Mouse (Mus musculus) CH12.LX (cell line): ENCODE results near the gene Ercc5. TPM values are rescaled to one million over a fixed set of nuclear protein-coding genes. Genes with fewer than 3 reads are reported as not detected.

Source experiments
- DNase-seq: peaks from one replicate; pipeline ENCODE4 v3.0.0-alpha.2; 2013; ENCODE audit errors: extremely low read depth
- H3K27ac ChIP-seq: 2 replicates; pipeline ENCODE4 v1.5.1; 2012; ENCODE audit warnings: low read depth, mild to moderate bottlenecking, control low read depth, moderate library complexity; ENCODE audit not compliant: insufficient read depth
- H3K27me3 ChIP-seq: replicated peaks from 2 replicates; pipeline ENCODE3; 2012; ENCODE audit warnings: inconsistent platforms
- H3K36me3 ChIP-seq, 2 experiments: replicated peaks in 1 of 2; 2 replicates each; pipeline versions ENCODE3 to v1.6.1; 2012; ENCODE audit warnings: inconsistent platforms in 1 of 2, low read length in 1 of 2, mild to moderate bottlenecking in 1 of 2, mixed read lengths in 1 of 2, moderate library complexity in 1 of 2; ENCODE audit not compliant: control insufficient read depth in 1 of 2, insufficient read depth in 1 of 2
- H3K4me1 ChIP-seq, 2 experiments: 2 replicates each; pipeline ENCODE4 v1.6.1; 2012; ENCODE audit warnings: inconsistent platforms in 1 of 2, moderate library complexity in 1 of 2; ENCODE audit not compliant: insufficient read depth in 2 of 2, control insufficient read depth in 1 of 2
- H3K4me2 ChIP-seq: 2 replicates; pipeline ENCODE4 v1.6.1; 2012; ENCODE audit warnings: low read depth, mild to moderate bottlenecking, control low read depth; ENCODE audit not compliant: poor library complexity, insufficient read depth, severe bottlenecking
- H3K4me3 ChIP-seq, 3 experiments: fragments of 150-350 bp in 1 of 3; sonication (generic) in 1 of 3; replicated peaks in 1 of 3; 2 replicates each; pipeline versions ENCODE3 to v1.5.1; 2011 to 2012; ENCODE audit warnings: low read depth in 2 of 3, low read length in 2 of 3, mild to moderate bottlenecking in 2 of 3, moderate library complexity in 2 of 3, control low read depth in 1 of 3, improper control_type of control experiment in 1 of 3, inconsistent platforms in 1 of 3, mixed read lengths in 1 of 3; ENCODE audit not compliant: poor library complexity in 1 of 3
- H3K79me2 ChIP-seq: replicated peaks from 2 replicates; pipeline ENCODE4 v1.6.1; 2012; ENCODE audit warnings: mild to moderate bottlenecking, moderate library complexity; ENCODE audit not compliant: control insufficient read depth, poor library complexity, insufficient read depth, severe bottlenecking; ENCODE audit errors: extremely low read depth
- H3K9ac ChIP-seq: 2 replicates; pipeline ENCODE4 v1.6.1; 2012; ENCODE audit warnings: low read depth, mild to moderate bottlenecking, control low read depth, moderate library complexity; ENCODE audit not compliant: insufficient read depth
- H3K9me3 ChIP-seq: replicated peaks from 2 replicates; pipeline ENCODE3; 2012; ENCODE audit warnings: low read length, inconsistent platforms, mixed read lengths
- CTCF ChIP-seq, 2 experiments: IDR thresholded peaks in 1 of 2; conservative IDR thresholded peaks in 1 of 2; 2 replicates each; pipeline ENCODE4 v1.5.1; 2011 to 2012; ENCODE audit warnings: low read depth in 2 of 2, low read length in 2 of 2, improper control_type of control experiment in 1 of 2, inconsistent platforms in 1 of 2, mild to moderate bottlenecking in 1 of 2, moderate library complexity in 1 of 2
- E2F4 ChIP-seq: IDR thresholded peaks from 2 replicates; pipeline ENCODE4 v1.6.1; 2011; ENCODE audit warnings: low read depth, low read length, improper control_type of control experiment; ENCODE audit not compliant: insufficient replicate concordance
- ELF1 ChIP-seq: IDR thresholded peaks from 2 replicates; pipeline ENCODE4 v1.6.1; 2014; ENCODE audit warnings: low read depth, mild to moderate bottlenecking, inconsistent platforms, low read length, improper control_type of control experiment
- EP300 ChIP-seq: IDR thresholded peaks from 2 replicates; pipeline ENCODE4 v1.6.1; 2011; ENCODE audit warnings: low read length, improper control_type of control experiment
- ETS1 ChIP-seq: conservative IDR thresholded peaks from 2 replicates; pipeline ENCODE4 v1.6.1; 2012; ENCODE audit warnings: low read depth, mild to moderate bottlenecking, inconsistent platforms, low read length, improper control_type of control experiment, moderate library complexity
- IRF4 ChIP-seq: IDR thresholded peaks from 2 replicates; pipeline ENCODE4 v1.6.1; 2014; ENCODE audit warnings: low read depth, mild to moderate bottlenecking, inconsistent platforms, low read length, improper control_type of control experiment
- JUN ChIP-seq: IDR thresholded peaks from 2 replicates; pipeline ENCODE4 v1.6.1; 2011; ENCODE audit warnings: low read depth, mild to moderate bottlenecking, low read length, improper control_type of control experiment, moderate library complexity; ENCODE audit not compliant: insufficient read depth
- KAT2A ChIP-seq: IDR thresholded peaks from 2 replicates; pipeline ENCODE4 v1.6.1; 2012; ENCODE audit warnings: low read length, improper control_type of control experiment, inconsistent platforms; ENCODE audit not compliant: insufficient replicate concordance
- MAFK ChIP-seq: IDR thresholded peaks from 2 replicates; pipeline ENCODE4 v1.6.1; 2011; ENCODE audit warnings: low read length, improper control_type of control experiment; ENCODE audit not compliant: insufficient replicate concordance
- MAX ChIP-seq: IDR thresholded peaks from 2 replicates; pipeline ENCODE4 v1.6.1; 2011; ENCODE audit warnings: low read length, improper control_type of control experiment
- MAZ ChIP-seq: IDR thresholded peaks from 2 replicates; pipeline ENCODE4 v1.6.1; 2012; ENCODE audit warnings: low read depth, mild to moderate bottlenecking, inconsistent platforms, low read length, improper control_type of control experiment, moderate library complexity
- MEF2A ChIP-seq: IDR thresholded peaks from 2 replicates; pipeline ENCODE4 v1.6.1; 2014; ENCODE audit warnings: low read depth, mild to moderate bottlenecking, inconsistent platforms, low read length, improper control_type of control experiment, borderline replicate concordance
- MXI1 ChIP-seq: IDR thresholded peaks from 2 replicates; pipeline ENCODE4 v1.6.1; 2011; ENCODE audit warnings: mild to moderate bottlenecking, low read depth, low read length, improper control_type of control experiment
- NELFE ChIP-seq: IDR thresholded peaks from 2 replicates; pipeline ENCODE4 v1.6.1; 2011; ENCODE audit warnings: low read depth, low read length, improper control_type of control experiment
- NRF1 ChIP-seq: IDR thresholded peaks from 2 replicates; pipeline ENCODE4 v1.6.1; 2014; ENCODE audit warnings: low read depth, mild to moderate bottlenecking, inconsistent platforms, low read length, improper control_type of control experiment, moderate library complexity
- POLR2A ChIP-seq: IDR thresholded peaks from 2 replicates; pipeline ENCODE4 v1.6.1; 2011; ENCODE audit warnings: low read depth, mild to moderate bottlenecking, improper control_type of control experiment, low read length
- POLR2AphosphoS2 ChIP-seq: IDR thresholded peaks from 2 replicates; pipeline ENCODE4 v1.6.1; 2011; ENCODE audit warnings: low read depth, low read length, improper control_type of control experiment
- RAD21 ChIP-seq: IDR thresholded peaks from 2 replicates; pipeline ENCODE4 v1.6.1; 2011; ENCODE audit warnings: low read depth, mild to moderate bottlenecking, low read length, improper control_type of control experiment, moderate library complexity
- RCOR1 ChIP-seq: conservative IDR thresholded peaks from 2 replicates; pipeline ENCODE4 v1.6.1; 2012; ENCODE audit warnings: low read depth, mild to moderate bottlenecking, inconsistent platforms, low read length, improper control_type of control experiment
- SIN3A ChIP-seq: IDR thresholded peaks from 2 replicates; pipeline ENCODE4 v1.6.1; 2012; ENCODE audit warnings: low read length, improper control_type of control experiment, inconsistent platforms
- TBP ChIP-seq: conservative IDR thresholded peaks from 2 replicates; pipeline ENCODE4 v1.6.1; 2011; ENCODE audit warnings: low read depth, low read length, improper control_type of control experiment
- UBTF ChIP-seq: IDR thresholded peaks from 2 replicates; pipeline ENCODE4 v1.6.1; 2012; ENCODE audit warnings: low read depth, mild to moderate bottlenecking, inconsistent platforms, low read length, improper control_type of control experiment, moderate library complexity
- USF1 ChIP-seq: IDR thresholded peaks from 2 replicates; pipeline ENCODE4 v1.6.1; 2014; ENCODE audit warnings: low read depth, mild to moderate bottlenecking, inconsistent platforms, low read length, improper control_type of control experiment
- USF2 ChIP-seq: conservative IDR thresholded peaks from 2 replicates; pipeline ENCODE4 v1.6.1; 2011; ENCODE audit warnings: low read depth, low read length, improper control_type of control experiment
- ZC3H11A ChIP-seq: IDR thresholded peaks from 2 replicates; pipeline ENCODE4 v1.6.1; 2012; ENCODE audit warnings: low read depth, mild to moderate bottlenecking, inconsistent platforms, low read length, improper control_type of control experiment
- ZKSCAN1 ChIP-seq: IDR thresholded peaks from 2 replicates; pipeline ENCODE4 v1.6.1; 2012; ENCODE audit warnings: low read depth, inconsistent platforms, low read length, improper control_type of control experiment, borderline replicate concordance
- ZNF384 ChIP-seq: IDR thresholded peaks from 2 replicates; pipeline ENCODE4 v1.6.1; 2012; ENCODE audit warnings: low read depth, low read length, improper control_type of control experiment, inconsistent platforms
- dilution Hi-C: fragments of 300-500 bp; cut with MboI; formaldehyde crosslinking; loops from 2 replicates; pipeline ENCODE4 v1.14.3; 2020; ENCODE audit warnings: low sequenced_read_pairs; ENCODE audit not compliant: extremely low pct_unique_long_range_greater_than_20kb, extremely low pct_ligation_motif_present
- in situ Hi-C: fragments of 300-500 bp; cut with MboI; formaldehyde crosslinking; loops from 3 replicates; pipeline ENCODE4 v1.14.3; 2019; ENCODE audit warnings: low sequenced_read_pairs, low pct_ligation_motif_present, low pct_unique_long_range_greater_than_20kb, mixed read lengths
- polyA plus RNA-seq: library from polyadenylated mRNA; unstranded; fragments of >175 nt; gene quantifications from 2 replicates; pipeline ENCODE4 v1.2.1, GENCODE M21; 2012; ENCODE audit warnings: low read depth; ENCODE audit not compliant: insufficient read length
- total RNA-seq, 2 experiments: library from RNA; depleted of rRNA; stranded (reverse); fragments of 300-350 nt in 1 of 2; fragments of >200 nt in 1 of 2; gene quantifications; 2 replicates each; pipeline ENCODE4 v1.2.3; 2012 to 2014

The Ercc5 gene
- total and polyA plus RNA-seq, 3 experiments, result 7.1 to 11.7 (median 8.2) TPM

DNA sequence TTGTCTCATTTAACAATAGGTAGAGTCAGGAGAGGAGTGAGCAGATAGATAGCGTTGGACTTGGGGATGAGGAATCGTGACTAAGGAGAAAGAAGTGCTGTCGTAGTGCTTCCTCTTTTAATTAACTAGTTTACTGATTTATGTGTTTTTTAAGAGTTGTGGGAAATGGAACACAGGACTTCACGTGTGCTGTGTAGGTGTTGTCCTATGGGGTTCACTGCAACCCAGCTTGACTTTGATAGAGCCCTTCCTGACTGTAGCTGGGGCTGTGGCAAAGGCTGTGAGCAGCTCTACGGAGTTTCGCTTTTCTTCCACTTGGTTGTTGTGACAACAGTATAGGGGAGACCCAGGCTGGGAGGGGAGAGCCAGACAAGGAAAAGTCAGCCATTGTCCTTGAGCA is 10.8 kb downstream of the Ercc5 start:
- H3K4me2 ChIP-seq, result no peak overlapping the region
- no peaks in the 10 kb centered on the region for H3K27me3 ChIP-seq
- no peaks in the 10 kb centered on the region for H3K9me3 ChIP-seq
- H3K36me3 ChIP-seq, result peaks cover 34 to 52% of the 10 kb centered on the region in 2 experiments
- no peak for DNase-seq
- no peak overlapping the region for H3K4me3 ChIP-seq
- no peaks in the 10 kb centered on the region for H3K79me2 ChIP-seq
- no peak overlapping the region for H3K9ac ChIP-seq
- peaks cover 6 to 20% of the 10 kb centered on the region in 2 experiments for H3K4me1 ChIP-seq
- no peak overlapping the region for H3K27ac ChIP-seq
- TF ChIP-seq NRF1 (no peak), NELFE (no peak), USF1 (no peak), RAD21 (no peak), MAX (no peak), ZNF384 (no peak), KAT2A (no peak), ELF1 (no peak), ETS1 (no peak), ZKSCAN1 (no peak), UBTF (no peak), JUN (no peak)
- TF ChIP-seq, all 38 proteins: peak for 0
- dilution Hi-C loops (no loop called here), in situ Hi-C loops (no loop called here)

DNA sequence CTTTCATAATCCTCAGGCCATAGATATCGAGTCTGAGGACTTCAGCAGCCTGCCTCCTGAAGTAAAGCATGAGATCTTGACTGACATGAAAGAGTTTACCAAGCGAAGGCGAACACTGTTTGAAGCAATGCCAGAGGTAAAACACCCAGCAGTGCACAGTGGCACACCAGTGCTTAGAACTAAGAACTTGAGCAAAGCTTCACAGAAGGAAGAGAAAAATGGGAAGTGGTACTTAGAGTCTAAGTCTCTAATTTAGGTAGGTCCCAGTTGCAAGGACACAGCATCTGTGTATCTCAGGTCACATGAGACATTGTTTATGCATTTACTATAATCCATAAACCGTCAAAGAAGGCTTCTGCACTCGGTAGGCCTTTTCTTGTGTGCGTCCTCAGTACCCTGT is 14.3 kb downstream of the Ercc5 start:
- Histone ChIP-seq H3K79me2 (no peaks in the 10 kb centered on the region), H3K4me1 (peaks cover 6 to 20% of the 10 kb centered on the region in 2 experiments), H3K9me3 (peaks cover 7% of the 10 kb centered on the region), H3K36me3 (peaks cover 45 to 72% of the 10 kb centered on the region in 2 experiments), H3K27ac (no peak overlapping the region), H3K27me3 (no peaks in the 10 kb centered on the region), H3K9ac (no peak overlapping the region), H3K4me2 (no peak overlapping the region), H3K4me3 (no peak overlapping the region)
- TF ChIP-seq RAD21 (no peak), JUN (no peak), SIN3A (no peak), EP300 (0 out of 2 replicates have a peak, but pooled peaks have one; percentile 35), IRF4 (peak; percentile 42; the same call in 1 of the 2 replicates)
- dilution Hi-C loops (no loop called here), in situ Hi-C loops (no loop called here)
- DNase-seq, result no peak

DNA sequence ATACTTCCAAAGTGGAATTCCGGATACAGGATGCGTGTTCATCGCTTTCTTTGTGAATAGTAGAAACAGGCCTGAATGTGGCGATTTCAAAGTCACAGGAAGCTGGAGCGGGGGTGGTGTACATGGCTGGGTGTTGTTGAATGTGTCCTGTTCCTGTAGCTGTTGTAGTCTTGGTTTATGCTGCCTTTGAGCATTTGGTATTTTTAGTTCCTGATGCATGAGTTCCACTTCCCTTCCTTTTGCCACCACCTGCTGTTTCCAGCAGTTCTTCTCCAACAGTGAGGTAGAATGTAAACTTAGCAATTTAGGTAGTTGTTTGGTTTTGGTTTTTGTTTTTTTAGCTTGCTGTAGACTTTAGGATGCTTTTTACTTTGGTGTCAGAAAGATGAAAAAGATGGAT is 14.8 kb downstream of the Ercc5 start:
- no peaks in the 10 kb centered on the region for H3K79me2 ChIP-seq
- no peak overlapping the region for H3K4me3 ChIP-seq
- H3K4me1 ChIP-seq, result peaks cover 6 to 20% of the 10 kb centered on the region in 2 experiments
- peaks cover 7% of the 10 kb centered on the region for H3K9me3 ChIP-seq
- H3K9ac ChIP-seq, result no peak overlapping the region
- no peaks in the 10 kb centered on the region for H3K27me3 ChIP-seq
- DNase-seq, result peak; percentile 58
- in situ Hi-C loops, result no loop called here
- dilution Hi-C loops, result no loop called here
- H3K27ac ChIP-seq, result no peak overlapping the region
- peaks cover 50 to 77% of the 10 kb centered on the region in 2 experiments for H3K36me3 ChIP-seq
- no peak overlapping the region for H3K4me2 ChIP-seq
- TF ChIP-seq POLR2AphosphoS2, result no peak
- TF ChIP-seq ZKSCAN1, result no peak
- no peak for TF ChIP-seq MAZ
- TF ChIP-seq E2F4, result no peak
- TF ChIP-seq USF2, result no peak
- TF ChIP-seq SIN3A, result no peak
- TF ChIP-seq MAFK, result no peak
- TF ChIP-seq ZNF384, result no peak
- TF ChIP-seq CTCF (conservative IDR thresholded peaks at IDR 0.05 in 1 of 2, IDR thresholded peaks at IDR 0.05 in 1 of 2; ENCODE audit: low read depth in 2 of 2, low read length in 2 of 2), result no peak
- no peak for TF ChIP-seq MXI1
- no peak for TF ChIP-seq ZC3H11A
- peak; percentile 78; the same call in 1 of the 2 replicates for TF ChIP-seq MEF2A
- no peak for TF ChIP-seq POLR2A
- TF ChIP-seq NELFE, result no peak
- TF ChIP-seq TBP, result no peak
- no peak for TF ChIP-seq RCOR1
- no peak for TF ChIP-seq USF1
- no peak for TF ChIP-seq RAD21
